Mouse (Mus musculus) brain, embryonic 14.5 days (tissue): Measurements from ENCODE around the gene Cmc2.
A peak's percentile ranks its signal among the peaks of the same experiment; 100 is the strongest.

Experiments used
- CTCF ChIP-seq: fragments of 200-500 bp; IDR thresholded peaks from 2 replicates; pipeline ENCODE4 v1.5.1; 2012; ENCODE audit warnings: inconsistent platforms, mild to moderate bottlenecking, moderate library complexity, borderline replicate concordance; ENCODE audit not compliant: insufficient read depth, insufficient read length; ENCODE audit errors: extremely low read depth
- POLR2A ChIP-seq: fragments of 200-500 bp; IDR thresholded peaks from 2 replicates; pipeline ENCODE4 v1.6.1; 2012; ENCODE audit warnings: mild to moderate bottlenecking, inconsistent platforms, borderline replicate concordance; ENCODE audit not compliant: poor library complexity, insufficient read depth, insufficient read length, severe bottlenecking; ENCODE audit errors: extremely low read depth

DNA sequence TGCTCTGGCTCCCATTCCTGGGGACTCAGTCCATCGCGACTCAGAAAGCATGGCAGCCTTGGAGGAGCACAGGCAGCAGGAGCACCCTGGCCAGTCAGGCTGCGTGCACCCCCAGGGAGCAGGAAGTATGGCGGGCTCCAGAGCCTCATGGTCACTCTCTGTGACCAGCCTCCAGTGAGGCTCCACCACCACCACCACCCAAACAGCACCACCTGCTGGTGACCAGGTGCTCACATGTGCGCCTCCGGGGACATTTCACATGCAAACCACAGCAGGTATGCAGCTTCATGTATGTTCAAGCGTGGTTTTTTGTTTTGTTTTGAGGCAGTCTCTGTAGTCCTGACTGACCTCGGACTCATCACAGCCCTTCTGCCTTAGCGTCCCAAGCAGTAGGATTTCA is 6.6 kb upstream of the Cmc2 start:
- TF ChIP-seq POLR2A (no peak), CTCF (peak; percentile 53; the same call in 1 of the 2 replicates)
